Mouse (Mus musculus): Measurements from ENCODE around the gene Srgn. TPM values are rescaled to one million over a fixed set of nuclear protein-coding genes. Genes with fewer than 3 reads are reported as not detected.
"Not testable (repeated sequence)": the region's sequence is repeated elsewhere in the genome, so short reads cannot be mapped to it uniquely, and the experiment has no call there.

Gene Srgn
- total RNA-seq, 2 experiments from 2014 or later: 7.1 to 9.7 TPM

- TF ChIP-seq CTCF (IDR thresholded peaks at IDR 0.05): no peak
- intact Hi-C loops (cut with DNase I): loop anchor here (1.0 kb wide), 1 partner anchor 48 kb away; no protein-coding TSS in a partner anchor
- Histone ChIP-seq H3K27ac (no peak overlapping the region), H3K4me3 (no peak overlapping the region)
- no peak for DNase-seq (ENCODE audit: extremely low spot score in 1 of 2, low spot score in 2 of 2)
Measured at GRCm38 (mm10) chr10:62500916-62501615, 26.2 kb downstream of the Srgn start.

GRCm38 (mm10) chr10:62500088-62500915, 26.9 kb downstream of the Srgn start:
- peak; percentile 89 for TF ChIP-seq CTCF (IDR thresholded peaks at IDR 0.05)
- H3K27ac ChIP-seq: no peak overlapping the region
- DNase-seq (ENCODE audit: extremely low spot score in 1 of 2, low spot score in 2 of 2): peak; percentile 47 to 55
- no peak overlapping the region for H3K4me3 ChIP-seq
- intact Hi-C loops (cut with DNase I): loop anchor here (1.0 kb wide), 1 partner anchor 49 kb away; no protein-coding TSS in a partner anchor

GRCm38 (mm10) chr10:62491681-62492080, 35.6 kb downstream of the Srgn start:
- H3K4me3 ChIP-seq; DNase-seq (ENCODE audit: extremely low spot score in 1 of 2, low spot score in 2 of 2); intact Hi-C loops (cut with DNase I); H3K27ac ChIP-seq: not testable (repeated sequence)

GRCm38 (mm10) chr10:62488266-62488665, 39.0 kb downstream of the Srgn start:
- Histone ChIP-seq H3K27ac (no peak overlapping the region), H3K4me3 (no peak overlapping the region)
- intact Hi-C loops (cut with DNase I): loop anchor here (5.0 kb wide), 2 partner anchors 301 to 534 kb away; partner anchors contain the start of genes Hnrnph3 and Pbld2
- TF ChIP-seq CTCF (IDR thresholded peaks at IDR 0.05): peak; percentile 77
- DNase-seq (ENCODE audit: extremely low spot score in 1 of 2, low spot score in 2 of 2): peak; percentile 24 to 40

GRCm38 (mm10) chr10:62486618-62487415, 40.4 kb downstream of the Srgn start, which contains the start of gene Vps26a:
Gene Vps26a (minus strand): TSS chr10:62486805.
- no peak for TF ChIP-seq CTCF (IDR thresholded peaks at IDR 0.05)

GRCm38 (mm10) chr10:62485878-62486582, 41.2 kb downstream of the Srgn start:
- no peak for TF ChIP-seq CTCF (IDR thresholded peaks at IDR 0.05)
- intact Hi-C loops (cut with DNase I): loop anchor here (2.0 to 5.0 kb wide), 5 partner anchors 37 to 536 kb away; partner anchors contain the start of genes 4930507D05Rik, Ddx50, Hnrnph3 and Pbld2
- peak; percentile 15 to 17 for DNase-seq (ENCODE audit: extremely low spot score in 1 of 2, low spot score in 2 of 2)

More at GRCm38 (mm10) chr10:62486618-62487415, 40.4 kb downstream of the Srgn start, which contains the start of gene Vps26a:
- intact Hi-C loops (cut with DNase I): loop anchor here (2.0 to 5.0 kb wide), 5 partner anchors 38 to 535 kb away; partner anchors contain the start of genes 4930507D05Rik, Ddx50, Hnrnph3 and Pbld2
- H3K4me3 ChIP-seq: peak within 1 kb of the TSS; percentile 86
- DNase-seq (ENCODE audit: extremely low spot score in 1 of 2, low spot score in 2 of 2): peak; percentile 96
- H3K27ac ChIP-seq: peak within 1 kb of the TSS; percentile 83

GRCm38 (mm10) chr10:62481108-62481852, 46.0 kb downstream of the Srgn start:
- no peak; the same call in 1 of the 2 replicates for TF ChIP-seq CTCF (IDR thresholded peaks at IDR 0.05)
- intact Hi-C loops (cut with DNase I): no loop called here
- no peak overlapping the region for H3K4me3 ChIP-seq

More at GRCm38 (mm10) chr10:62485878-62486582, 41.2 kb downstream of the Srgn start:
- H3K27ac ChIP-seq: peak overlapping the region; percentile 83
- peak overlapping the region; percentile 86 for H3K4me3 ChIP-seq

GRCm38 (mm10) chr10:62476980-62477379, 50.3 kb downstream of the Srgn start:
- intact Hi-C loops (cut with DNase I): no loop called here
- DNase-seq (ENCODE audit: extremely low spot score in 1 of 2, low spot score in 2 of 2): no peak
- H3K4me3 ChIP-seq: no peak overlapping the region
- no peak for TF ChIP-seq CTCF (IDR thresholded peaks at IDR 0.05)
- H3K27ac ChIP-seq: no peak overlapping the region

More at GRCm38 (mm10) chr10:62481108-62481852, 46.0 kb downstream of the Srgn start:
- H3K27ac ChIP-seq: no peak overlapping the region
- DNase-seq (ENCODE audit: extremely low spot score in 1 of 2, low spot score in 2 of 2): no peak

- intact Hi-C loops (cut with DNase I): no loop called here
- Histone ChIP-seq H3K27ac (no peak overlapping the region), H3K4me3 (no peak overlapping the region)
- no peak for TF ChIP-seq CTCF (IDR thresholded peaks at IDR 0.05)
- no peak for DNase-seq (ENCODE audit: extremely low spot score in 1 of 2, low spot score in 2 of 2)
Measured at GRCm38 (mm10) chr10:62474944-62475343, 52.3 kb downstream of the Srgn start.

GRCm38 (mm10) chr10:62471105-62471504, 56.1 kb downstream of the Srgn start:
- intact Hi-C loops (cut with DNase I): no loop called here
- Histone ChIP-seq H3K4me3 (no peak overlapping the region), H3K27ac (no peak overlapping the region)
- DNase-seq (ENCODE audit: extremely low spot score in 1 of 2, low spot score in 2 of 2): no peak
- no peak for TF ChIP-seq CTCF (IDR thresholded peaks at IDR 0.05)
